Mouse (Mus musculus) small intestine, adult 2 months (tissue): ENCODE measurements around the gene Slc22a5.

Source experiments
- CTCF ChIP-seq: fragments of 200-500 bp; IDR thresholded peaks from 2 replicates; pipeline ENCODE4 v1.5.1; 2012; ENCODE audit warnings: low read depth, mild to moderate bottlenecking, control low read depth, inconsistent platforms, low read length, moderate library complexity, mixed read lengths; ENCODE audit not compliant: insufficient replicate concordance, insufficient read length; ENCODE audit errors: extremely low read depth
- POLR2A ChIP-seq: fragments of 200-500 bp; IDR thresholded peaks from 2 replicates; pipeline ENCODE4 v1.6.1; 2012; ENCODE audit warnings: low read depth, mild to moderate bottlenecking, control low read depth, inconsistent platforms, low read length, moderate library complexity

DNA sequence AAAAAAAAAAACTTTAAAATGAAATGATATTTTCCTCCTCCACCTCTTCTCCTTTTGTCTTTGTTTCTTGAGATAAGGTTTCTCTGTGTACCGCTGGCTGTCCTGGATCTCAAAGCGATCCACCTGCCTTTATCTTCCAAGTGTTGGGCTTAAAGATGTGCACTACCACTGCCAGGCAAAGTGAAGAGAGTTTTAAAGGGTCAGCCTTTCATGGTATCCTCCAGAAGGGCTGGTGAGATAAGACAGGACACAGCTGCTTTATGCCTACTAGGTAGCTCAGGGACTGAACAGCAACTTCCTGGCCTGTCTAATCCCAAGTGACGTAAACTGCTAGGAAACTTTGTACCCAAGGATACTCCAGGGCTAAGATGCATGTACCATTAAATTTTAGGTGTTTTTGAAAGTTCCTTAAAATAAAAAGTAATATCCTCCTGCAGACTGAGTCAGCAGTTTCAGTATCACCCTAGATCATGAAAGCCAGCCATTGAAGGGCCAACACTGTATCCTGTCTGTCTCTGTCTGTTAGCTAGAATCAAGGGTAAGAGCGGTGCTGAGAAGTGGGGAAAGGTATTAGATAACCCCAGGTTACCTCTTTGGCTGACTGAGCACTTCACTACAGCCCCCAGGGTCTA lies 56.0 kb downstream of the Slc22a5 start:
- no peak for TF ChIP-seq POLR2A
- TF ChIP-seq CTCF: no peak
